Mouse (Mus musculus) midbrain, embryonic 13.5 days (tissue): ENCODE measurements at regions not wholly inside any gene's neighbourhood (a gene's known extent, or its start where the extent isn't known, plus 50 kb on each side); places are given as distances from the start of the nearest gene placed in this dataset.

ENCODE experiments used
- ATAC-seq: fragments of 200-750 bp; cut with Nextera tagmentation; 2 replicates; pipeline ENCODE4 v1.8.0; 2017; ENCODE audit warnings: mild to moderate bottlenecking, moderate TSS enrichment, moderate library complexity
- H3K27ac ChIP-seq: fragments of 300-500 bp; sonication (generic); 2 replicates; pipeline ENCODE4 v1.5.1; 2015; ENCODE audit warnings: inconsistent platforms, mild to moderate bottlenecking, moderate library complexity
- H3K27me3 ChIP-seq: fragments of 300-500 bp; sonication (generic); 2 replicates; pipeline ENCODE4 v1.6.1; 2015; ENCODE audit warnings: mild to moderate bottlenecking, inconsistent platforms
- H3K36me3 ChIP-seq: fragments of 300-500 bp; sonication (generic); 2 replicates; pipeline ENCODE4 v1.6.1; 2015; ENCODE audit warnings: mild to moderate bottlenecking, inconsistent platforms
- H3K4me1 ChIP-seq: fragments of 300-500 bp; sonication (generic); replicated peaks from 2 replicates; pipeline ENCODE4 v1.6.1; 2015; ENCODE audit warnings: inconsistent platforms
- H3K4me2 ChIP-seq: fragments of 300-500 bp; sonication (generic); replicated peaks from 2 replicates; pipeline ENCODE4 v1.6.1; 2015; ENCODE audit warnings: moderate library complexity, mild to moderate bottlenecking, inconsistent platforms
- H3K4me3 ChIP-seq: fragments of 300-500 bp; sonication (generic); replicated peaks from 2 replicates; pipeline ENCODE4 v1.5.1; 2015; ENCODE audit warnings: mild to moderate bottlenecking, inconsistent platforms
- H3K9ac ChIP-seq: fragments of 300-500 bp; sonication (generic); replicated peaks from 2 replicates; pipeline ENCODE4 v1.6.1; 2015; ENCODE audit warnings: mild to moderate bottlenecking, inconsistent platforms
- H3K9me3 ChIP-seq: fragments of 300-500 bp; sonication (generic); 2 replicates; pipeline ENCODE4 v1.6.1; 2016; ENCODE audit warnings: mild to moderate bottlenecking, inconsistent platforms
- WGBS: fragments of 180-500 bp; shearing (Covaris S2); methylation state at CpG from one replicate; pipeline ENCODE4 v1.1.7; 2015; 5-methylcytosine and 5-hydroxymethylcytosine counted together

GRCm38 (mm10) chr5:45266914-45267313 is 183.1 kb downstream of the Qdpr start:
- no peak overlapping the region for H3K4me2 ChIP-seq
- H3K27me3 ChIP-seq = no peaks in the 10 kb centered on the region
- H3K36me3 ChIP-seq = no peaks in the 10 kb centered on the region
- no peak overlapping the region for H3K9ac ChIP-seq
- WGBS = 28% methylated on average over 5 of the region's 5 CpGs
- no peak overlapping the region for H3K4me3 ChIP-seq
- no peak overlapping the region for H3K27ac ChIP-seq
- no peaks in the 10 kb centered on the region for H3K9me3 ChIP-seq
- peaks cover 14% of the 10 kb centered on the region for H3K4me1 ChIP-seq
- ATAC-seq = peak; percentile 82; the same call in 1 of the 2 replicates

GRCm38 (mm10) chr5:45258486-45258885 is 191.6 kb downstream of the Qdpr start:
- WGBS = 98% methylated on average over 1 of the region's 1 CpGs
- Histone ChIP-seq H3K4me3 (no peak overlapping the region), H3K4me2 (no peak overlapping the region), H3K9ac (no peak overlapping the region), H3K27me3 (no peaks in the 10 kb centered on the region), H3K4me1 (no peaks in the 10 kb centered on the region), H3K36me3 (no peaks in the 10 kb centered on the region), H3K27ac (no peak overlapping the region), H3K9me3 (0 out of 2 replicates have a peak, but pooled peaks cover 3% of the 10 kb centered on the region)
- ATAC-seq = no peak

GRCm38 (mm10) chr5:45256256-45256999 is 193.6 kb downstream of the Qdpr start:
- H3K36me3 ChIP-seq = no peaks in the 10 kb centered on the region
- H3K4me2 ChIP-seq = no peak overlapping the region
- WGBS = 80% methylated on average over 9 of the region's 9 CpGs
- no peaks in the 10 kb centered on the region for H3K27me3 ChIP-seq
- H3K4me3 ChIP-seq = no peak overlapping the region
- no peak overlapping the region for H3K9ac ChIP-seq
- ATAC-seq = no peak
- no peak overlapping the region for H3K27ac ChIP-seq
- H3K4me1 ChIP-seq = no peaks in the 10 kb centered on the region
- H3K9me3 ChIP-seq = no peaks in the 10 kb centered on the region

GRCm38 (mm10) chr5:45231856-45232255 is 218.2 kb downstream of the Qdpr start:
- Histone ChIP-seq H3K36me3 (no peaks in the 10 kb centered on the region), H3K27ac (no peak overlapping the region), H3K4me3 (no peak overlapping the region), H3K9me3 (no peaks in the 10 kb centered on the region), H3K4me1 (no peaks in the 10 kb centered on the region), H3K9ac (no peak overlapping the region), H3K4me2 (no peak overlapping the region), H3K27me3 (no peaks in the 10 kb centered on the region)
- 94% methylated on average over 4 of the region's 4 CpGs for WGBS
- no peak for ATAC-seq

GRCm38 (mm10) chr5:45230097-45230496 is 219.9 kb downstream of the Qdpr start:
- WGBS = 81% methylated on average over 1 of the region's 1 CpGs
- ATAC-seq = no peak
- Histone ChIP-seq H3K9ac (no peak overlapping the region), H3K4me1 (no peaks in the 10 kb centered on the region), H3K4me3 (no peak overlapping the region), H3K4me2 (no peak overlapping the region), H3K27me3 (no peaks in the 10 kb centered on the region), H3K27ac (no peak overlapping the region), H3K36me3 (no peaks in the 10 kb centered on the region), H3K9me3 (no peaks in the 10 kb centered on the region)

GRCm38 (mm10) chr5:45229477-45229876 is 220.6 kb downstream of the Qdpr start:
- no peaks in the 10 kb centered on the region for H3K27me3 ChIP-seq
- no peaks in the 10 kb centered on the region for H3K36me3 ChIP-seq
- no peak overlapping the region for H3K27ac ChIP-seq
- H3K4me1 ChIP-seq = no peaks in the 10 kb centered on the region
- ATAC-seq = no peak
- no peak overlapping the region for H3K9ac ChIP-seq
- H3K4me2 ChIP-seq = no peak overlapping the region
- no peaks in the 10 kb centered on the region for H3K9me3 ChIP-seq
- no peak overlapping the region for H3K4me3 ChIP-seq
- 77% methylated on average over 3 of the region's 3 CpGs for WGBS

GRCm38 (mm10) chr5:45228226-45228927 is 221.7 kb downstream of the Qdpr start:
- Histone ChIP-seq H3K36me3 (no peaks in the 10 kb centered on the region), H3K27ac (no peak overlapping the region), H3K27me3 (no peaks in the 10 kb centered on the region), H3K9ac (no peak overlapping the region), H3K4me3 (no peak overlapping the region), H3K4me1 (no peaks in the 10 kb centered on the region), H3K4me2 (no peak overlapping the region), H3K9me3 (no peaks in the 10 kb centered on the region)
- no peak for ATAC-seq
- WGBS = 88% methylated on average over 6 of the region's 6 CpGs

GRCm38 (mm10) chr5:45220272-45220916 is 229.6 kb downstream of the Qdpr start:
- ATAC-seq = no peak
- no peak overlapping the region for H3K4me2 ChIP-seq
- H3K36me3 ChIP-seq = no peaks in the 10 kb centered on the region
- no peak overlapping the region for H3K27ac ChIP-seq
- H3K9me3 ChIP-seq = no peaks in the 10 kb centered on the region
- 73% methylated on average over 6 of the region's 6 CpGs for WGBS
- H3K4me1 ChIP-seq = no peaks in the 10 kb centered on the region
- no peaks in the 10 kb centered on the region for H3K27me3 ChIP-seq
- no peak overlapping the region for H3K9ac ChIP-seq
- H3K4me3 ChIP-seq = no peak overlapping the region

- WGBS = 90% methylated on average over 1 of the region's 1 CpGs
- Histone ChIP-seq H3K9me3 (no peaks in the 10 kb centered on the region), H3K4me2 (no peak overlapping the region), H3K4me1 (no peaks in the 10 kb centered on the region), H3K4me3 (no peak overlapping the region), H3K27me3 (no peaks in the 10 kb centered on the region), H3K9ac (no peak overlapping the region), H3K27ac (no peak overlapping the region), H3K36me3 (no peaks in the 10 kb centered on the region)
- no peak for ATAC-seq
Measured at GRCm38 (mm10) chr5:45219558-45219957, 230.5 kb downstream of the Qdpr start.

- no peak overlapping the region for H3K9ac ChIP-seq
- H3K27me3 ChIP-seq = no peaks in the 10 kb centered on the region
- H3K36me3 ChIP-seq = no peaks in the 10 kb centered on the region
- no peaks in the 10 kb centered on the region for H3K9me3 ChIP-seq
- no peak for ATAC-seq
- H3K27ac ChIP-seq = no peak overlapping the region
- H3K4me1 ChIP-seq = no peaks in the 10 kb centered on the region
- H3K4me2 ChIP-seq = no peak overlapping the region
- no peak overlapping the region for H3K4me3 ChIP-seq
- whole genome bisulfite sequencing = 74% methylated on average over 3 of the region's 3 CpGs
Measured at GRCm38 (mm10) chr5:45219101-45219500, 230.9 kb downstream of the Qdpr start.

GRCm38 (mm10) chr5:45214475-45214874 is 235.6 kb downstream of the Qdpr start:
- Histone ChIP-seq H3K9ac (no peak overlapping the region), H3K9me3 (no peaks in the 10 kb centered on the region), H3K36me3 (no peaks in the 10 kb centered on the region), H3K4me1 (no peaks in the 10 kb centered on the region), H3K4me2 (no peak overlapping the region), H3K4me3 (no peak overlapping the region), H3K27ac (no peak overlapping the region), H3K27me3 (no peaks in the 10 kb centered on the region)
- no peak for ATAC-seq

- no peak overlapping the region for H3K4me2 ChIP-seq
- no peaks in the 10 kb centered on the region for H3K36me3 ChIP-seq
- 90% methylated on average over 1 of the region's 1 CpGs for WGBS
- no peaks in the 10 kb centered on the region for H3K27me3 ChIP-seq
- no peak for ATAC-seq
- no peak overlapping the region for H3K27ac ChIP-seq
- no peaks in the 10 kb centered on the region; the same call in 1 of the 2 replicates for H3K4me1 ChIP-seq
- H3K4me3 ChIP-seq = no peak overlapping the region
- H3K9me3 ChIP-seq = no peaks in the 10 kb centered on the region
- H3K9ac ChIP-seq = no peak overlapping the region
Measured at GRCm38 (mm10) chr5:45198408-45198807, 251.6 kb downstream of the Qdpr start.
